Mouse (Mus musculus): ENCODE results near the gene Mpz.
"Not testable (repeated sequence)": the region's sequence is repeated elsewhere in the genome, so short reads cannot be mapped to it uniquely, and the experiment has no call there.

Gene Mpz

DNA sequence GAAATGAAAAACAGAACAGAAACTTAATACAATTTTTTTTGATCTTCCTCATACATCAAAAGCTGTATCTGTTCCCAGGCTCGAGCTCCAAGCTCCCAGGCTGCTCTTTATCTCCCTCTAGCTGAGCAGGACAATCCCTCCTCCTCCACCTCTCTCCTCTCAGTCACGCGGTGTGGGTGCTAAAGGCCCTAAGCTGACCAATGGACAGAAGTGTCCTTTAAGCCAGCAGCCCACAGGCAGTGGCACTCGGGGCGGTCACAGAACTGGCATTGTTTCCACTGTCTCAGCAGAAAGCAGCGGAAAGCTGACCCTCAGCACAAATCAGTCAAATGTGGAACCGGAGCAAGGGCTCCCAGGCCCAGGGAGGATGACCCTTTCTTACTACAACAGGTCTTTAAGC, 21.3 kb upstream of the Mpz start:
- DNase-seq (ENCODE audit: low read depth, low spot score), result peak; percentile 88

DNA sequence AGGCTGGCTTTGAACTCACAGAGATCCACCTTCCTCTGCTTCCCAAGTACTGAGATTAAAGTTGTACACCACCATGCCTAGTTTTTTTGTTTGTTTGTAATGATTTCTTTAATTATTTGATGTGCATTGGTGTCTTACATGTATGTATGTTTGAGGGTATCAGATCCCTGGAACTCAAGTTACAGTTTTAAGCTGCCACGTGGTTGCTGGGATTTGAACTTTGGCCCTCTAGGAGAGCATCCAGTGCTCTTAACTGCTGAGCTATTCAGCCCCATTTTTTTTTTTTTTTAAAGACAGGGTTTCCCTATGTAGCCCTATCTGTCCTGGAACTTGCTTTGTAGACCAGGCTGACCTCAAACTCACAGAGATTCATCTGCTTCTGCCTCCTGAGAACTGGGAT, 19.5 kb upstream of the Mpz start:
- DNase-seq (ENCODE audit: low read depth, low spot score), result no peak

- DNase-seq (ENCODE audit: low read depth, low spot score), result no peak
These were observed 14.9 kb upstream of the Mpz start for GRCm38 (mm10) chr1:171135600-171135999.

DNA sequence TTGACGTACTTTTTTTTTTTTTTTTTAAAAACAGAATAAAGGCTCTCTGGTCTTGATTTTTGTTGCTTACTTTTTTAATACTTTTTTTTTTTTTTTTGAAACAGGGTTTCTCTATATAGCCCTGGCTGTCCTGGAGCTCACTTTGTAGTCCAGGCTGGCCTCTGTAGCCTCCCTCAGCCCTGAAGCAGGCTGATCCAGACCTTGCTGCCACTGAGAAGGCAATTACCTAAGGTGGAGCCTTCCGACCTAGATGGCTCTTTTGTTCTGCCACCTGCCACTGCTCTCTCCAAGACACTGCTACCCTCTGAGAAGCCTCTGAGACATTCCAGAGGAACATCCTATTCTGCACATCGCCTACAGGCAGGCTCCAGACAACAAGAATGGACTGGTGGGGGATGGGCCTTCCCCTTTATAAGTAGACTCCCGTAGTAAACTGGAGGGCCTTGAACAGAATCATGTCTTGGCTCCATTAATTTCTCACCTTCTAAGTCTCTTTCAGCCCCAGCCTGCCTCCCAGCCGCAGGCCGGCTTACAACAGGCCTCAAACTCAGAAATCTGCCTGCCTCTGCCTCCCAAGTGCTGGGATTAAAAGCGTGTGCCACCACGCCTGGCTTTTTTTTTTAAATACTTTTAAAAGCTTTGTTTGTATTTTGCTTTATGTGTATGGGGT, 12.9 kb upstream of the Mpz start:
- DNase-seq (ENCODE audit: low read depth, low spot score), result not testable (repeated sequence)

- not testable (repeated sequence) for DNase-seq (ENCODE audit: low read depth, low spot score)
These were observed 7.5 kb upstream of the Mpz start for GRCm38 (mm10) chr1:171142981-171143380.

- DNase-seq (ENCODE audit: low read depth, low spot score), result peak; percentile 70
These were observed 404 bp downstream of the Mpz start for GRCm38 (mm10) chr1:171150838-171151391.

DNA sequence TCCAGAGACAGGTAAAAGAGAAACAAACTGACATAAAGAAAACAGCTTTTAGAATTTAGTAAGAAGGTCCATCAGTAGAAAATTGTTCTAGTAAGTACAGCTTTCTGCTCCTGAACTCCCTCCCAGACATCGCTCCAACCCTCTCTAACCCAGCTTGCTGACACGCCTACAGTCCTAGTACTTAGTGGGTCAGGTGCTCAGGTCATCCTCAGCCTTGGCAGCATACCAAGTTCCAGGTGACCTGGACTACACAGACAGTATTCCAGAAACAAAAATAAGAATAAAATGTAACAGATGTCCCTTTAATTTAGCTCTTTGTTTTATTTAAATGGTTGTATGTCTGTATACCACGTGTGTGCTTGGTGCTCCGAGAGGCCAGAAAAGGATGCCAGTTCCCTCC, 1.5 kb downstream of the Mpz start:
- no peak for DNase-seq (ENCODE audit: low read depth, low spot score)

DNA sequence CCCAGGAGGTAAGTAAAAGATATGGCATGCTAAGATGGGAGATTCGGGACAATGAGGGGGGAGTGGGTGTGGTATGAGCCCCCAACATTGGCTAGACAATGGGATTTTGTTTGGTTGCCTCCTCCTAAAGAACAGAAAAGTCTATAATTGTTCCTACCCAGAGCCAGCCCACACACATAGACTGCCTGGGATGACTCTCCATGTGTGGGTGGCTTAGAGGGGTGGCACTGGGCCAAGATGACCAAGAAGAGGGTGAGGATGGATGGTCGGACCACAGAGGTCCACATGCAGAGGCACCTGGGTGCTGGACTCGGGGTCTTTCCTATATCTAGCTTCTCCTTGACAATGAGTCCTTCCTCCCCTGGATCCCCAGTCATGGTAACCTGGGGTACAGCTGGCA, 6.1 kb downstream of the Mpz start:
- DNase-seq (ENCODE audit: low read depth, low spot score), result peak; percentile 27

DNA sequence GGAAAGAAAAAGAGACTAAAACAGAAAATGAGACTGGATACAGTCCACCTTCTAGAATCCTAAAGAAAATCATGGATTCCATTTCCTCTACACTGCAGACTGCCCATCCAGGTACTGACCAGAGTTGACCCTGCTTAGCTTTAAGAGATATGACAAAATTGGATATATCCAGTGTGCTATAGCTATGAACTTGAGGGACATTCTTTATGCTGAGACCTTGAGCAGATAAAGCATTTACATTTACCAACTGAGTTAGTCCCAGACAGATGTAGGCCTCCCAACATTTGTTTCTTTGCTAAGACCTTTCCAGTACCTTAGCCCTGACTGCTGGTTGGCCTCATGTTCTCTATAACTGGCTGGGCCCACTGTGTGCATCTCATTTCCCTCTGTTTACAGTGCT, 7.5 kb downstream of the Mpz start:
- no peak for DNase-seq (ENCODE audit: low read depth, low spot score)

DNA sequence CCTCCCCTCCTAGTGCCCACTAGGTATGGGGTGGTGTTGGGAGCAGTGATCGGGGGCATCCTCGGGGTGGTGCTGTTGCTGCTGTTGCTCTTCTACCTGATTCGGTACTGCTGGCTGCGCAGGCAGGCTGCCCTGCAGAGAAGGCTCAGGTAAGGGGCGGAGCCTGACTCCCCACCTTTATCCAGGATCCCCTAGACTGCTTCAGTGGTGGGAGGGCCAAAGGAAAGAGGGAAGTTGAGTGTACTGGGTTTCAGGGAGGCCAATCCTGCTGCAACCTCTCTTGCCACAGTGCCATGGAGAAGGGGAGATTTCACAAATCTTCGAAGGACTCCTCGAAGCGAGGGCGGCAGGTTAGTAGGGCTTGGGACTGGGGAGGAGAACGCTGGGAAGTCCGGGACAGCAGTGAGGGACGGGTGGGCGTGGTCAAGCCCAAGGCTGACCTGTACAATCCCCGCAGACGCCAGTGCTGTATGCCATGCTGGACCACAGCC, 9.0 kb downstream of the Mpz start:
- no peak for DNase-seq (ENCODE audit: low read depth, low spot score)

DNA sequence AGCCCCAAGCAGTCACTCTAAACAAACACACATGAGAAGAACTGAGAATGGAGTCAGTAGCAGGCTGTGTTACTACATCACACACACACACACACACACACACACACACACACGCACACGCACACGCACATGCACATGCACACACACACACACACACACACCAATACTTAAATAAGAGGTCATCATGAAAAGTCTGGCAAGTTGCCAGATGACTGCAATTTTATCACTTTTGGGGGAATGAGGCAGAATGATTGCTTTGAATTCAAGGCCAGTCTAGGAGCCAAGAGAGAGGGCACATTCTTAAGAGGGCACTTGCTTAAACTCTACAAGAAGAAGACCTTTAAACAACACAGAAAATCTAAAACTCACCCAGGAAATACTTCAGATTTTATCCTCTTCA, 12.0 kb downstream of the Mpz start:
- DNase-seq (ENCODE audit: low read depth, low spot score), result no peak

DNA sequence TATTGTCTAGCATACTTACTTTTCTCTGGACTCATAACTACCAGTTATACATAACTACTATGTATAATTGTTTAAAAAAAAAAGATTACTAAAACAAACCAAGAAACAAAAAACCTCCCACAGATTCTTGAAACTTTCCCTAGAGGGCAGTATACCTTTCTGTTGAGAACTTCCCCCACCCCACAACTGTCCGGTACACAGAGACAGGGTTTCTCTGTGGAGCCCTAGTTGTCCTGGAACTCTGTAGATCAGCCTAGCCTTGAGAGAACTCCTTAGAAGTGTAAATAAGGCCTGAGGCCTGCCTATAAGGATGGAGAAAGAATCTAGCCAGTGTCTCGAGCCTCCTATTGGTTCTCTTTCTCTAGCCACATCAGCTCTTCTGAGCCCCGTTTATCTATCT, 13.7 kb downstream of the Mpz start:
- peak; percentile 34 for DNase-seq (ENCODE audit: low read depth, low spot score)

GRCm38 (mm10) chr1:171165629-171166345, 15.3 kb downstream of the Mpz start:
- no peak for DNase-seq (ENCODE audit: low read depth, low spot score)

DNA sequence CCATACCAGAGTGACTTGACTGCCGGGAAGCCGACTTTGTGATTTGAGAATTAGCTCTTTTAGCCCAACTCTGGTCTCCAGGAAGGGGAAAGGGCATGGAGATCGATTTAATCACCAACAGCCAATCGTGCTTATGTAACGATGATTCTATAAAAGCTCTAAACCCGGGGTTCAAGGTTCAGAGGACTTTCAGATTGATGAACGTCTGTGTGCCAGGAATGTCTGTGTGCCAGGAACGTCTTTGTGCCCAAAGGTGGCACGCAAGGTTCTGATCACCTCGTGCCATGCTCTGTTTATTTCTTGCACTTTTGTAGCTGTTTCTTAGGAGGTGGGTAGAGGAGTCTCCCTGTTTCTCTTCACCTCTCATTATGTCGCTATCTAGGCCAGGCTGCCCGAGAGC, 18.4 kb downstream of the Mpz start:
- DNase-seq (ENCODE audit: low read depth, low spot score), result no peak

GRCm38 (mm10) chr1:171169913-171170312, 19.4 kb downstream of the Mpz start:
- DNase-seq (ENCODE audit: low read depth, low spot score), result no peak

GRCm38 (mm10) chr1:171171138-171171537, 20.6 kb downstream of the Mpz start:
- DNase-seq (ENCODE audit: low read depth, low spot score), result peak; percentile 65

DNA sequence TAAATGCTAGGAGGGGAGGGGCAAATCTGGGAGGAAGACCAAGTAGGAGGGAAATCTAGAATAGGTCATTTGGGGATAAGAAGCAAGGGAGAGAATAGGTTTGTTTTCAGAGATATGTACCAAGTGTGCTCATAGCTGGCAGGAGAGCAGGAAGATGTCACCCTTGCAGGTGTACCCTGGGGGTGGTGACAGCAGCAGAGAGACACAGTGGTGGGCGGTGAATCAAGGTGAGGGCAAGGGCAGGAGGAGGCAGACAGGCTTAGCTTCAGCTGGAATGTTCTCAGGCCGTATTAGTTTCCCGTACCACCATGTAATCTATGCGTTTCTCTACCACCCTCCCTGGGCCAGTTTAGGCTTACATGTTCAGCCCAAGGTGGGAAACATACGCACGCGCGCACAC, 22.3 kb downstream of the Mpz start:
- DNase-seq (ENCODE audit: low read depth, low spot score), result peak; percentile 57

DNA sequence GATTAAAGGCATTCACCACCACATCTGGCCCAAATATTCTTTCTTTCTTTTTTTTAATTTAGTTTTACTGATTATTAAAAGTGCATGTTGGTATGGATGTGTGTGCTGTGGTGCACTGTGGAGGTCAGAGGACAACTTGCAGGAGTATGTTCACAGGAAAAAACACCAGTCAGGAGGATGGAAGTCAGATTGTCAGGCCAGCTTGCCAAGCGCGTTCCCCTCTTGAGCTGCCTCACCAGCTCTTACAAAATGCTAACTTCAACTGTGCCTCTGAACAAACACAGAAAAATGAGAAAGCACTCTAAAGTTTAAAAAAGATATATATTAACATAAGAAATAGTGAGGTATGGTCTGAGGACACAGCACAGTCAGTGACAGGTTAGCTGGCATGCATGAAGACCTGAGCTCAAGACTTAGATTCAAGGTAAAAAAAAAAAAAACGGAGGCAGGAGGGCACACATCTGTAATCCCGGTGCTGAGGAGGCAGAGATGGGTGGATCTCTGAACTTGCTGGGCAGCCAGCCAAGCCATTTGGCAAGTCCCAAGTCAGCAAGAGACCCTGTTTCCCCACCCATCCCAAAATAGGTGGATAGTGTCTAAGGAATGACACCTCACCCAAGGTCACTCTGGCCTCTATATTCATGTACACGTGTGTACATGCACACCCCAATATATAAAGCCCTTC, 29.1 kb downstream of the Mpz start:
- no peak for DNase-seq (ENCODE audit: low read depth, low spot score)

- no peak for DNase-seq (ENCODE audit: low read depth, low spot score)
These were observed 32.5 kb downstream of the Mpz start for GRCm38 (mm10) chr1:171183025-171183424.

DNA sequence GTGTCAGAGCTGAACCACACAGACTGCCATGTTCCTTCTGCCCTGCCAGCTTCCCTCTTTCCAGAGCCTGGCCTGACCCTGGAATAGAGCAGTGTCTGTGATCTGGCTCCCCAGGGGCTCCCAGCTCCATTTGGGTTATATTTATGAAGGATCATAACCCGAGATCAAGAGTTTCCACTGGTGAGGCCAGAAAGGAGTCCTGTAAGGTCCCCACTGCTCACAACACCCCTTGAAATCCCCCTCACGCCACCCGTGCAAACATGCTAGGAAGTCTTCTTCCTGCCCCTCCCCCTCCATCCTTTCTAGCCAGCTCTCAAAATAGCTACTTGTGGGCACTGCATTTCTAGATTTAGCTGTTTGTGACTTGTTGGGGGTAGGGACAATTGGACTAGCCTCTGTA, 33.1 kb downstream of the Mpz start:
- no peak for DNase-seq (ENCODE audit: low read depth, low spot score)

GRCm38 (mm10) chr1:171184314-171184713, 33.8 kb downstream of the Mpz start:
- DNase-seq (ENCODE audit: low read depth, low spot score), result no peak

- peak; percentile 14 for DNase-seq (ENCODE audit: low read depth, low spot score)
These were observed 35.1 kb downstream of the Mpz start for GRCm38 (mm10) chr1:171185655-171186054.

All from brain, adult 2 months (tissue).